Comparison of ENCODE assay signal across 9 mouse cellular contexts in genomic region chr14:75457221-75457600, GRCm38 (mm10). TPM values are rescaled to one million over a fixed set of nuclear protein-coding genes. Genes with fewer than 3 reads are reported as not detected.
A peak's percentile ranks its signal among the peaks of the same experiment; 100 is the strongest.
DNase-seq lines count a peak whose midpoint lies in the region; ATAC-seq and TF ChIP-seq lines count a peak whose summit lies in the region.
"Had no signal": no experiment of that assay in that cellular context is flagged by ENCODE, and none has a peak within 500 bp of the region (broad histone marks: within the 10 kb centered on the region; RNA-seq: fewer than 3 reads in every experiment).

No protein-coding gene starts in this region.

- DNase-seq in frontal cortex, adult 2 months (ENCODE audit: extremely low spot score in 1 of 2, low spot score in 1 of 2): no peak
- no peak for DNase-seq in lung, postnatal 0 days (ENCODE audit: low spot score)
- DNase-seq in lung, postnatal 4 days: no peak
- DNase-seq in intestine, embryonic 14.5 days (ENCODE audit: low spot score): no peak
- DNase-seq in urinary bladder, postnatal 25 days (ENCODE audit: low spot score): no peak
- no peak for DNase-seq in right cerebral cortex, adult 18-20 months

- no peak overlapping the region for H3K27ac ChIP-seq in lung, postnatal 0 days (ENCODE audit: low read length)
- no peak overlapping the region for H3K27ac ChIP-seq in intestine, embryonic 14.5 days (ENCODE audit: low read depth)
- peak overlapping the region; percentile 90 for H3K27ac ChIP-seq in neural tube, embryonic 15.5 days (replicated peaks)

- TF ChIP-seq EP300 in lung, postnatal 0 days (IDR thresholded peaks at IDR 0.05): no peak

- H3K9ac ChIP-seq in lung, postnatal 0 days (replicated peaks; ENCODE audit: low read depth): no peak overlapping the region
- H3K9ac ChIP-seq in intestine, embryonic 14.5 days (ENCODE audit: low read length): peak overlapping the region; percentile 5; the same call in 1 of the 2 replicates
- peak overlapping the region; percentile 61 for H3K9ac ChIP-seq in neural tube, embryonic 15.5 days (replicated peaks)

- no peaks in the 10 kb centered on the region for H3K9me3 ChIP-seq in lung, postnatal 0 days (ENCODE audit: low read length)
- H3K9me3 ChIP-seq in intestine, embryonic 14.5 days (ENCODE audit: control insufficient read depth, low read length): no peaks in the 10 kb centered on the region
- no peaks in the 10 kb centered on the region for H3K9me3 ChIP-seq in neural tube, embryonic 15.5 days (replicated peaks)

- TF ChIP-seq CTCF in lung, postnatal 0 days (IDR thresholded peaks at IDR 0.05): no peak

- 34% methylated on average over 8 of the region's 8 CpGs for WGBS in lung, postnatal 0 days
- 25% methylated on average over 8 of the region's 8 CpGs for WGBS in intestine, embryonic 14.5 days
- 8% methylated on average over 8 of the region's 8 CpGs for WGBS in neural tube, embryonic 15.5 days

- peak overlapping the region; percentile 48 for H3K4me2 ChIP-seq in lung, postnatal 0 days (replicated peaks; ENCODE audit: low read depth, low read length)
- H3K4me2 ChIP-seq in intestine, embryonic 14.5 days (ENCODE audit: low read length): peak overlapping the region; percentile 57
- peak overlapping the region; percentile 67 for H3K4me2 ChIP-seq in neural tube, embryonic 15.5 days

- no peaks in the 10 kb centered on the region for H3K36me3 ChIP-seq in lung, postnatal 0 days (ENCODE audit: insufficient read depth, low read length)
- H3K36me3 ChIP-seq in intestine, embryonic 14.5 days (ENCODE audit: control insufficient read depth, insufficient read depth, low read length): no peaks in the 10 kb centered on the region
- H3K36me3 ChIP-seq in neural tube, embryonic 15.5 days: no peaks in the 10 kb centered on the region

- 0 out of 2 replicates have a peak overlapping the region, but pooled peaks have one; percentile 10 for H3K4me3 ChIP-seq in lung, postnatal 0 days (ENCODE audit: low read depth, low read length)
- peak overlapping the region; percentile 25 for H3K4me3 ChIP-seq in intestine, embryonic 14.5 days (ENCODE audit: low read depth, low read length)
- peak overlapping the region; percentile 52 for H3K4me3 ChIP-seq in neural tube, embryonic 15.5 days (replicated peaks)

- peak; percentile 30 for ATAC-seq in frontal cortex, adult (ENCODE audit: low TSS enrichment)
- no peak for ATAC-seq in lung, postnatal 0 days
- no peak for ATAC-seq in intestine, embryonic 14.5 days (replicated peaks; ENCODE audit: low FRiP score, low TSS enrichment, low read depth)
- ATAC-seq in neural tube, embryonic 15.5 days (ENCODE audit: low FRiP score): peak; percentile 40

- H3K27me3 ChIP-seq in lung, postnatal 0 days (replicated peaks; ENCODE audit: insufficient read depth, low read length): no peaks in the 10 kb centered on the region; the same call in 1 of the 2 replicates
- peaks cover 8% of the 10 kb centered on the region for H3K27me3 ChIP-seq in intestine, embryonic 14.5 days (replicated peaks; ENCODE audit: control insufficient read depth, insufficient read depth, low read length)
- no peaks in the 10 kb centered on the region for H3K27me3 ChIP-seq in neural tube, embryonic 15.5 days (replicated peaks)

- 0 out of 2 replicates have a peak, but pooled peaks cover 3% of the 10 kb centered on the region for H3K4me1 ChIP-seq in lung, postnatal 0 days (ENCODE audit: insufficient read depth, low read depth, low read length)
- H3K4me1 ChIP-seq in intestine, embryonic 14.5 days (replicated peaks; ENCODE audit: control insufficient read depth, insufficient read depth, low read length): no peaks in the 10 kb centered on the region
- H3K4me1 ChIP-seq in neural tube, embryonic 15.5 days: peaks cover 76% of the 10 kb centered on the region

RNA-seq across cellular contexts. Expression of gene Siah3, which starts 1.4 kb away (rescaled TPM):
- polyA plus RNA-seq in frontal cortex, adult 2 months (2012; rRNA removed): 4.5 and 4.9 TPM in 2 replicates
- not detected in 2 replicates for polyA plus RNA-seq in lung, postnatal 0 days (2015; fragmentation: Nextera tagmentation; extraction: Ambion mirVana)
- polyA plus RNA-seq in intestine, embryonic 14.5 days (2014; fragmentation: Nextera tagmentation; extraction: Ambion mirVana): 0.24 and 0.28 TPM in 2 replicates
- polyA plus RNA-seq in neural tube, embryonic 15.5 days (2015; fragmentation: Nextera tagmentation; extraction: Ambion mirVana): 5.1 and 6.0 TPM in 2 replicates
- polyA plus RNA-seq: C2C12 had no signal

Comparison
In these comparisons a context has a peak if more than half of its experiments do, and no peak if none do; other contexts are left out.
1. ATAC-seq: peak in frontal cortex, adult (single experiment) and neural tube, embryonic 15.5 days (single experiment); none in lung, postnatal 0 days (single experiment) and intestine, embryonic 14.5 days (single experiment).
2. Peak in every context shown above with its lines, with median percentiles within 50 percentile points of each other: H3K4me2 ChIP-seq and H3K4me3 ChIP-seq.